Mouse (Mus musculus): ENCODE measurements at regions not wholly inside any gene's neighbourhood (a gene's known extent, or its start where the extent isn't known, plus 50 kb on each side); places are given as distances from the start of the nearest gene placed in this dataset.

DNA sequence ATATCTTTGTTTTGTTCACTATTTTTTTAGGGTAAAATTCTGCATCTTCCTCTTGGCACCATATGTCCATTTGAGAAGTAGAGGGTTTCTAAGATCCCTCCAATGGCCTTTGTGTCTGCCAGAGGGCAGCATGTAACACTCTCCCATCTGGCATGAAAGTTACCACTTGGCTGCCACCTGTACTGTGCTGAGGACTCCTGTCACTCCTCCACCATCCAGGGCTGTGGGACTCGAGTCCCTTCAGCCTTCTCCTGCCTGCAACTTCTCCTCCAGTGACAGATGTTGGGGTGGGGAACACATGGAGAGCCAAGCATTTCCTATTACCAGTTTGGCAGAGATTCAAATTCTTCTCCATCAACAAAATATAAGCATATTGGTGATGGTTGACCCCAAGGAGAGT lies 262.3 kb upstream of the Marcks start:
- H3K27me3 ChIP-seq (ENCODE audit: control insufficient read depth, insufficient read depth, low read length) = no peaks in the 10 kb centered on the region
- peaks cover 20% of the 10 kb centered on the region for H3K4me1 ChIP-seq (ENCODE audit: control insufficient read depth, insufficient read depth, low read length)
- H3K9me3 ChIP-seq (ENCODE audit: control insufficient read depth, low read length) = no peaks in the 10 kb centered on the region
- no peak overlapping the region for H3K27ac ChIP-seq (replicated peaks; ENCODE audit: low read depth, low read length)
- DNase-seq (no peak), ATAC-seq (ENCODE audit: low FRiP score, low TSS enrichment) (no peak; the same call in 1 of the 2 replicates)
- H3K4me3 ChIP-seq (replicated peaks; ENCODE audit: low read depth, low read length) = no peak overlapping the region
- no peak overlapping the region for H3K4me2 ChIP-seq (ENCODE audit: low read length)
- H3K36me3 ChIP-seq (ENCODE audit: control insufficient read depth, insufficient read depth, low read length) = no peaks in the 10 kb centered on the region
- H3K9ac ChIP-seq (replicated peaks; ENCODE audit: low read length) = no peak overlapping the region
- 50% methylated on average over 1 of the region's 1 CpGs for WGBS

DNA sequence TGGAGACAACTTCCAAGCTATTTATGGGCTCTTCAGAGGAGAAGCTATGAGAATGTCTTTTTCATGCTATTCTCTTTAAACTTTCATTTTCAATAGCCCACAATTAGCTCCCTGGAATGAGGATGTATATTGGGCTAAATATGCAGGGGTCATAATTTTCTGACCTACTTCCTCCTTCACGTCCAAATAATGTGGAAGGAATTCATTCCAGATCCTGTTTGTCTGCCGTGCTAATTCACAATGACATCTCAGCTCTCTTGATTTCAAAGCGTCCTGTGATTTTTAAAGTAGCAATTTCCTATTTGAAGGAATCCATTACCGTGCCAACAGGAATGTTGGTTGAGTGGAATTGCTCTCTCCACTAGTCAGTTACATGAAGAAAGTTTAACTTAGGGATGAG lies 261.7 kb upstream of the Marcks start:
- Histone ChIP-seq H3K36me3 (ENCODE audit: control insufficient read depth, insufficient read depth, low read length) (no peaks in the 10 kb centered on the region), H3K27ac (replicated peaks; ENCODE audit: low read depth, low read length) (no peak overlapping the region), H3K9ac (replicated peaks; ENCODE audit: low read length) (no peak overlapping the region), H3K4me1 (ENCODE audit: control insufficient read depth, insufficient read depth, low read length) (peaks cover 20% of the 10 kb centered on the region), H3K4me3 (replicated peaks; ENCODE audit: low read depth, low read length) (no peak overlapping the region), H3K27me3 (ENCODE audit: control insufficient read depth, insufficient read depth, low read length) (no peaks in the 10 kb centered on the region), H3K9me3 (ENCODE audit: control insufficient read depth, low read length) (no peaks in the 10 kb centered on the region), H3K4me2 (ENCODE audit: low read length) (no peak overlapping the region)
- ATAC-seq (ENCODE audit: low FRiP score, low TSS enrichment) = no peak
- 21% methylated on average over 4 of the region's 4 CpGs for WGBS
- DNase-seq = no peak

DNA sequence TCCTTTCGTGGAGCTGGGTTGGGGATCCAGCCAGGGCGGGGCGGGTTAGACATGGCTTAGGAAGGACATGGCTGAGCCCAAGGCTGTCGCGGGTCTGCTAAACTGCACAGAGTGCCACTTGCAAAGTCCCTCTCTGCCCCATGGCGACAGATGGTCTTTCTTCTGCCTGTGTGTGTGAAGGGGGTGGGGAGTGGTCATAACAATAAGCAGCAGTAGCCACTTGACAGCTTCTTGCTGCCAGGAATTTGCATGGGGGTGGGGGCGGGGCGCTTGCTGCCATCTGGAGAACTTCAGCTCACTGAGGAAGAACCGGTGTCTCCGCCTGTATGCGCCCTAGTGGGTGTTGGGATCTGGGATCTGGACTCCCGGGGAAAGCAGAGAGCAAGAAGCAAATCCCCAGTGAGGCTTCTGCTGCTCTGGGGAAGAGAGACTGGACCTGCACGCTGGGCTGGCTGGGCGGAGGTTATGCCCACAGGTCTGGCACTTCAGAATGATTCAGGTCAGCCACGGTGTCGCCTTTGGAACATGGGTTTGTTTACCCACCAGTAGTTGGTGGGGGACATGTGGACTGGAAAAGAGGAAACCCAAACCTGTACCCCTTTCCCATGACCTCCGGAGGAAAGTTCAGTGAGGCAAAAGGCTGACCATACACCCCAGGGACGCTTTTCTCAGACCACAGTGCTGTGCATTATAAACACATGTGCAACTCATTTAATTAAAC lies 258.7 kb upstream of the Marcks start:
- H3K4me1 ChIP-seq (ENCODE audit: control insufficient read depth, insufficient read depth, low read length) = peaks cover 20% of the 10 kb centered on the region
- no peaks in the 10 kb centered on the region for H3K27me3 ChIP-seq (ENCODE audit: control insufficient read depth, insufficient read depth, low read length)
- no peaks in the 10 kb centered on the region for H3K9me3 ChIP-seq (ENCODE audit: control insufficient read depth, low read length)
- peak overlapping the region; percentile 75 for H3K27ac ChIP-seq (replicated peaks; ENCODE audit: low read depth, low read length)
- H3K9ac ChIP-seq (replicated peaks; ENCODE audit: low read length) = peak overlapping the region; percentile 36
- ATAC-seq (ENCODE audit: low FRiP score, low TSS enrichment) (peak; percentile 95), DNase-seq (peak; percentile 83)
- H3K4me3 ChIP-seq (replicated peaks; ENCODE audit: low read depth, low read length) = peak overlapping the region; percentile 29
- peak overlapping the region; percentile 57 for H3K4me2 ChIP-seq (ENCODE audit: low read length)
- no peaks in the 10 kb centered on the region for H3K36me3 ChIP-seq (ENCODE audit: control insufficient read depth, insufficient read depth, low read length)
- 1% methylated on average over 18 of the region's 18 CpGs for WGBS

GRCm38 (mm10) chr10:37390011-37390410 lies 251.3 kb upstream of the Marcks start:
- Histone ChIP-seq H3K27me3 (ENCODE audit: control insufficient read depth, insufficient read depth, low read length) (no peaks in the 10 kb centered on the region), H3K4me1 (ENCODE audit: control insufficient read depth, insufficient read depth, low read length) (no peaks in the 10 kb centered on the region), H3K4me3 (replicated peaks; ENCODE audit: low read depth, low read length) (no peak overlapping the region), H3K27ac (replicated peaks; ENCODE audit: low read depth, low read length) (no peak overlapping the region), H3K9ac (replicated peaks; ENCODE audit: low read length) (no peak overlapping the region), H3K36me3 (ENCODE audit: control insufficient read depth, insufficient read depth, low read length) (no peaks in the 10 kb centered on the region), H3K9me3 (ENCODE audit: control insufficient read depth, low read length) (no peaks in the 10 kb centered on the region), H3K4me2 (ENCODE audit: low read length) (no peak overlapping the region)
- 67% methylated on average over 3 of the region's 3 CpGs for WGBS
- ATAC-seq (ENCODE audit: low FRiP score, low TSS enrichment) = no peak
- no peak for DNase-seq

GRCm38 (mm10) chr10:37386216-37386615 lies 247.5 kb upstream of the Marcks start:
- H3K4me3 ChIP-seq (replicated peaks; ENCODE audit: low read depth, low read length) = no peak overlapping the region
- no peaks in the 10 kb centered on the region for H3K4me1 ChIP-seq (ENCODE audit: control insufficient read depth, insufficient read depth, low read length)
- no peaks in the 10 kb centered on the region for H3K27me3 ChIP-seq (ENCODE audit: control insufficient read depth, insufficient read depth, low read length)
- H3K9ac ChIP-seq (replicated peaks; ENCODE audit: low read length) = no peak overlapping the region
- H3K4me2 ChIP-seq (ENCODE audit: low read length) = no peak overlapping the region
- ATAC-seq (ENCODE audit: low FRiP score, low TSS enrichment) (no peak), DNase-seq (no peak)
- H3K36me3 ChIP-seq (ENCODE audit: control insufficient read depth, insufficient read depth, low read length) = no peaks in the 10 kb centered on the region
- H3K9me3 ChIP-seq (ENCODE audit: control insufficient read depth, low read length) = no peaks in the 10 kb centered on the region
- H3K27ac ChIP-seq (replicated peaks; ENCODE audit: low read depth, low read length) = no peak overlapping the region

- peaks cover 19% of the 10 kb centered on the region for H3K4me1 ChIP-seq (ENCODE audit: control insufficient read depth, insufficient read depth, low read length)
- DNase-seq = no peak
- H3K27ac ChIP-seq (replicated peaks; ENCODE audit: low read depth, low read length) = no peak overlapping the region
- H3K9me3 ChIP-seq (ENCODE audit: control insufficient read depth, low read length) = no peaks in the 10 kb centered on the region
- WGBS = 76% methylated on average over 1 of the region's 1 CpGs
- no peaks in the 10 kb centered on the region for H3K36me3 ChIP-seq (ENCODE audit: control insufficient read depth, insufficient read depth, low read length)
- H3K4me3 ChIP-seq (replicated peaks; ENCODE audit: low read depth, low read length) = no peak overlapping the region
- H3K9ac ChIP-seq (replicated peaks; ENCODE audit: low read length) = no peak overlapping the region
- no peak overlapping the region for H3K4me2 ChIP-seq (ENCODE audit: low read length)
- no peaks in the 10 kb centered on the region for H3K27me3 ChIP-seq (ENCODE audit: control insufficient read depth, insufficient read depth, low read length)
- ATAC-seq (ENCODE audit: low FRiP score, low TSS enrichment) = no peak
Measured at GRCm38 (mm10) chr10:37380024-37380423, 241.3 kb upstream of the Marcks start.

DNA sequence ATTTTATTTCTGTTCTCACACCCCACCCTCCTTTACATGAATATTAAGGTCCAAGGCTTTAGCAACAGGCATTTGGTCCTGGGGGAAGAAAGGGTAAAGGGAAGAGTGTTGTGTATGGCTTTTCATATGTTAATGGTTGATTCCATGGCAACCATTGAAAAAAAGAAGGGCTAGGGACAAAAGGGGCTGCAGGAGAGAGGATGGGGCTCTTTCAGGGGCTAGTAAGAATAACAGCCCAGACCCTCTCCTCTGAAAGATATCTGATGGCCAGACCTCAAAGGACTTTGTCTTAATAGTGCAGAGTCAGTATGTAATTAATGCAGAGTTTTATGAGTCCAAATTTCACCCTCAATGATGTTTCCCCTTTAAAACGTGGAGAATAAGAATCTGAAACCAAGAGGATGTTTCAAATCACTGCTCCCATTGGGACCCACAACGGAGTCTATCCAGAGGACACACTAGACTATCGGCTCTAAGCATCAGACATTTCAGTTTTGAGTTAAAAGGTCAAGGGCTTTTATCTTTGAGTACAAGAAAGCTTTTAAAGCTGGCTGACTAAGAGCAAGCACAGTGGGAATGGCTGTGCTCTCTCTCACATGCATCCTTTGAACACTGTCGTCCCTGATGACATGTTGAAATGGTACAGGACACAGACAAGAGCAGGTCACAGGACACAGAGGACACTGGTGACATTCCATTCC lies 239.4 kb upstream of the Marcks start:
- no peak overlapping the region for H3K4me3 ChIP-seq (replicated peaks; ENCODE audit: low read depth, low read length)
- H3K9me3 ChIP-seq (ENCODE audit: control insufficient read depth, low read length) = no peaks in the 10 kb centered on the region
- ATAC-seq (ENCODE audit: low FRiP score, low TSS enrichment) (peak; percentile 88), DNase-seq (peak; percentile 77)
- peaks cover 19% of the 10 kb centered on the region for H3K4me1 ChIP-seq (ENCODE audit: control insufficient read depth, insufficient read depth, low read length)
- WGBS = 1% methylated on average over 4 of the region's 4 CpGs
- no peaks in the 10 kb centered on the region for H3K36me3 ChIP-seq (ENCODE audit: control insufficient read depth, insufficient read depth, low read length)
- H3K4me2 ChIP-seq (ENCODE audit: low read length) = peak overlapping the region; percentile 38
- no peak overlapping the region for H3K9ac ChIP-seq (replicated peaks; ENCODE audit: low read length)
- H3K27ac ChIP-seq (replicated peaks; ENCODE audit: low read depth, low read length) = peak overlapping the region; percentile 78
- no peaks in the 10 kb centered on the region for H3K27me3 ChIP-seq (ENCODE audit: control insufficient read depth, insufficient read depth, low read length)

- H3K27ac ChIP-seq (replicated peaks; ENCODE audit: low read depth, low read length) = 0 out of 2 replicates have a peak overlapping the region, but pooled peaks have one; percentile 78
- no peak overlapping the region for H3K4me2 ChIP-seq (ENCODE audit: low read length)
- H3K9me3 ChIP-seq (ENCODE audit: control insufficient read depth, low read length) = no peaks in the 10 kb centered on the region
Measured at GRCm38 (mm10) chr10:37377258-37378001, 238.7 kb upstream of the Marcks start.

More at GRCm38 (mm10) chr10:37377258-37378001, 238.7 kb upstream of the Marcks start:
- WGBS = 70% methylated on average over 1 of the region's 1 CpGs
- ATAC-seq (ENCODE audit: low FRiP score, low TSS enrichment) (no peak), DNase-seq (no peak)
- Histone ChIP-seq H3K27me3 (ENCODE audit: control insufficient read depth, insufficient read depth, low read length) (no peaks in the 10 kb centered on the region), H3K4me3 (replicated peaks; ENCODE audit: low read depth, low read length) (no peak overlapping the region), H3K36me3 (ENCODE audit: control insufficient read depth, insufficient read depth, low read length) (no peaks in the 10 kb centered on the region), H3K9ac (replicated peaks; ENCODE audit: low read length) (no peak overlapping the region), H3K4me1 (ENCODE audit: control insufficient read depth, insufficient read depth, low read length) (peaks cover 19% of the 10 kb centered on the region)

All from midbrain, embryonic 14.5 days (tissue).